In the genomic region with DNA sequence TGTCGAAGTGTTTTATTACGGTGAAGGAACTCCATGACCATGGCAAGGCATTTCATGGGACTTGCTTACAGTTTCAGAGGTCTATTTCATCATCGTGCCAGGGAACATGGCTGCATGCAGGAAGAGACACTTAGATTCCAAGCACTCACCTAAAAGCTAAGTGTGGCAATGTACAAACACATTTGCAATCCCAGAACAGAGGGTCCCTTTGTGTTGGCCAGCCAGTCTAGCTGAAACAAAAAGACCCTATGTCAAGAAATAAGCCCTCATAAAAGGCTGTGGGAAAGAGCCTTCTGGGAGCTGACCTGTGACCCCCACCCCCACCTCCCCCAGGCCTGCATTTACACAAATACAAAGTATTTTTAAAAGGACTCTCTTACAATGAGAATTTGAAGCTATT, we compare ENCODE assay signal across 23 mouse cellular contexts. TPM values are rescaled to one million over a fixed set of nuclear protein-coding genes. Genes with fewer than 3 reads are reported as not detected.
DNase-seq lines count a peak whose midpoint lies in the region; ATAC-seq and TF ChIP-seq lines count a peak whose summit lies in the region.
"Had no signal": no experiment of that assay in that cellular context is flagged by ENCODE, and none has a peak within 500 bp of the region (broad histone marks: within the 10 kb centered on the region; RNA-seq: fewer than 3 reads in every experiment).

No protein-coding gene starts in this region.

- no peaks in the 10 kb centered on the region for H3K27me3 ChIP-seq in lung, embryonic 16.5 days (ENCODE audit: control insufficient read depth, insufficient read depth, low read depth, low read length)
- H3K27me3 ChIP-seq in limb, embryonic 12.5 days, result no peaks in the 10 kb centered on the region
- H3K27me3 ChIP-seq: embryonic facial prominence, embryonic 13.5 days; heart, embryonic 15.5 days; limb, embryonic 13.5 days; liver, embryonic 13.5 days; megakaryocyte, embryonic 14.5 days; stomach, embryonic 15.5 days had no signal

- WGBS in lung, embryonic 16.5 days, result 72% methylated on average over 3 of the region's 3 CpGs
- WGBS in limb, embryonic 12.5 days, result 75% methylated on average over 3 of the region's 3 CpGs

- no peak for TF ChIP-seq POLR2A in brain, embryonic 14.5 days (IDR thresholded peaks at IDR 0.05; ENCODE audit: borderline replicate concordance, extremely low read depth, insufficient read depth, insufficient read length, poor library complexity, severe bottlenecking)

- TF ChIP-seq CTCF in brain, embryonic 14.5 days (IDR thresholded peaks at IDR 0.05; ENCODE audit: borderline replicate concordance, extremely low read depth, insufficient read depth, insufficient read length), result no peak

- no peak for DNase-seq in lung, postnatal 25 days (ENCODE audit: low spot score)
- peak; percentile 12 for DNase-seq in brain, embryonic 14.5 days (ENCODE audit: low read depth)
- peak; percentile 5 for DNase-seq in embryo, embryonic 11.5 days (ENCODE audit: low read depth, low spot score)
- no peak for DNase-seq in kidney, adult 8-10 months
- DNase-seq in left cerebral cortex, postnatal 25 days (ENCODE audit: low spot score in 2 of 2), result no peak
- DNase-seq: adrenal gland, postnatal 10 days; cerebellum, postnatal 14 days; gastrocnemius, postnatal 36 days; heart, postnatal 4 days; kidney, postnatal 4 days; layer of hippocampus, adult 9-11 months; liver, embryonic 13.5 days; lung, postnatal 10 days; right cerebral cortex, postnatal 25 days had no signal

- H3K36me3 ChIP-seq in lung, embryonic 16.5 days (ENCODE audit: control insufficient read depth, insufficient read depth, low read length), result peaks cover 4% of the 10 kb centered on the region; the same call in 1 of the 2 replicates
- peaks cover 41% of the 10 kb centered on the region for H3K36me3 ChIP-seq in limb, embryonic 12.5 days

- 0 out of 2 replicates have a peak, but pooled peaks cover 3% of the 10 kb centered on the region for H3K4me1 ChIP-seq in lung, embryonic 16.5 days (replicated peaks; ENCODE audit: control insufficient read depth, insufficient read depth, low read length)
- no peaks in the 10 kb centered on the region for H3K4me1 ChIP-seq in limb, embryonic 12.5 days (replicated peaks)
- H3K4me1 ChIP-seq: embryonic facial prominence, embryonic 13.5 days; heart, embryonic 15.5 days; limb, embryonic 13.5 days; liver, embryonic 13.5 days; stomach, embryonic 15.5 days had no signal

- intact Hi-C loops in left cerebral cortex, postnatal 25 days (cut with DNase I), result loop anchor here (10.0 kb wide), 1 partner anchor 344 kb away; no protein-coding TSS in a partner anchor

- H3K9me3 ChIP-seq in lung, embryonic 16.5 days (ENCODE audit: control insufficient read depth, low read length), result no peaks in the 10 kb centered on the region
- no peaks in the 10 kb centered on the region for H3K9me3 ChIP-seq in limb, embryonic 12.5 days
- H3K9me3 ChIP-seq: embryonic facial prominence, embryonic 13.5 days; heart, embryonic 15.5 days; limb, embryonic 13.5 days; liver, embryonic 13.5 days; megakaryocyte, embryonic 14.5 days; stomach, embryonic 15.5 days had no signal

- H3K4me2 ChIP-seq in lung, embryonic 16.5 days (ENCODE audit: low read depth, low read length), result no peak overlapping the region
- no peak overlapping the region for H3K4me2 ChIP-seq in limb, embryonic 12.5 days
- H3K4me2 ChIP-seq: embryonic facial prominence, embryonic 13.5 days; heart, embryonic 15.5 days; limb, embryonic 13.5 days; liver, embryonic 13.5 days; stomach, embryonic 15.5 days had no signal

- no peak overlapping the region for H3K4me3 ChIP-seq in lung, embryonic 16.5 days (ENCODE audit: low read length)
- H3K4me3 ChIP-seq in limb, embryonic 12.5 days (replicated peaks), result no peak overlapping the region
- H3K4me3 ChIP-seq: embryonic facial prominence, embryonic 13.5 days; heart, embryonic 15.5 days; left cerebral cortex, adult 2 months; limb, embryonic 13.5 days; liver, embryonic 13.5 days; megakaryocyte, embryonic 14.5 days; stomach, embryonic 15.5 days had no signal

- peak; percentile 54 for ATAC-seq in lung, embryonic 16.5 days (ENCODE audit: low read depth)
- no peak; the same call in 1 of the 2 replicates for ATAC-seq in limb, embryonic 12.5 days (ENCODE audit: insufficient number of reproducible peaks, insufficient read depth, low FRiP score, low TSS enrichment, low read depth)
- ATAC-seq: forebrain, embryonic 16.5 days had no signal

- H3K27ac ChIP-seq in lung, embryonic 16.5 days (ENCODE audit: low read length), result peak overlapping the region; percentile 5; the same call in 1 of the 2 replicates
- H3K27ac ChIP-seq in limb, embryonic 12.5 days, result 0 out of 2 replicates have a peak overlapping the region, but pooled peaks have one; percentile 50
- H3K27ac ChIP-seq: embryonic facial prominence, embryonic 13.5 days; heart, embryonic 15.5 days; left cerebral cortex, adult 2 months; limb, embryonic 13.5 days; liver, embryonic 13.5 days; stomach, embryonic 15.5 days had no signal

- no peak overlapping the region for H3K9ac ChIP-seq in lung, embryonic 16.5 days (ENCODE audit: low read length)
- H3K9ac ChIP-seq in limb, embryonic 12.5 days (replicated peaks), result no peak overlapping the region
- H3K9ac ChIP-seq: embryonic facial prominence, embryonic 13.5 days; heart, embryonic 15.5 days; limb, embryonic 13.5 days; liver, embryonic 13.5 days; stomach, embryonic 15.5 days had no signal

RNA-seq across cellular contexts. Expression of a gene that starts 34.9 kb away (rescaled TPM):
- polyA plus RNA-seq in lung, embryonic 16.5 days (2015; fragmentation: Nextera tagmentation; extraction: Ambion mirVana), result 306 and 326 TPM in 2 replicates
- 204 and 215 TPM in 2 replicates for polyA plus RNA-seq in brain, embryonic 14.5 days (2012; rRNA removed)
- polyA plus RNA-seq in limb, embryonic 12.5 days (2016; fragmentation: Nextera tagmentation; extraction: Ambion mirVana), result 380 and 391 TPM in 2 replicates
- total RNA-seq in left cerebral cortex, postnatal 25 days (2021), result 100 to 1,000 TPM; 176 to 189 TPM

Comparison
In these comparisons a context has a peak if more than half of its experiments do, and no peak if none do; other contexts are left out.
1. DNase-seq: peak in brain, embryonic 14.5 days (single experiment) and embryo, embryonic 11.5 days (single experiment); none in lung, postnatal 25 days (single experiment), kidney, adult 8-10 months (0 of 2) and left cerebral cortex, postnatal 25 days (0 of 2).